Mouse (Mus musculus) thymus, adult 2 months (tissue): ENCODE measurements at regions not wholly inside any gene's neighbourhood (a gene's known extent, or its start where the extent isn't known, plus 50 kb on each side); places are given as distances from the start of the nearest gene placed in this dataset.

Experiments used
- DNase-seq: peaks from one replicate; pipeline ENCODE4 v3.0.0; 2021
- H3K27ac ChIP-seq: fragments of 200-500 bp; 2 replicates; pipeline ENCODE4 v1.5.1; 2012; ENCODE audit warnings: low read length, control low read depth; ENCODE audit not compliant: control insufficient read depth, insufficient read depth
- H3K27me3 ChIP-seq: fragments of 200-500 bp; 2 replicates; pipeline ENCODE4 v1.6.1; 2012; ENCODE audit warnings: mild to moderate bottlenecking, low read length, moderate library complexity, mixed read lengths; ENCODE audit not compliant: control insufficient read depth, insufficient read depth
- H3K36me3 ChIP-seq: fragments of 200-500 bp; 2 replicates; pipeline ENCODE4 v1.6.1; 2012; ENCODE audit warnings: mild to moderate bottlenecking, low read length, moderate library complexity; ENCODE audit not compliant: control insufficient read depth, insufficient read depth
- H3K4me1 ChIP-seq: fragments of 200-500 bp; replicated peaks from 2 replicates; pipeline ENCODE4 v1.6.1; 2012; ENCODE audit warnings: low read length; ENCODE audit not compliant: control insufficient read depth, insufficient read depth
- H3K4me3 ChIP-seq: fragments of 200-500 bp; 2 replicates; pipeline ENCODE4 v1.5.1; 2012; ENCODE audit warnings: mild to moderate bottlenecking, low read length, control low read depth, moderate library complexity; ENCODE audit not compliant: control insufficient read depth, insufficient read depth
- CTCF ChIP-seq: fragments of 200-500 bp; IDR thresholded peaks from 2 replicates; pipeline ENCODE4 v1.5.1; 2012; ENCODE audit warnings: mild to moderate bottlenecking, control low read depth, low read length, moderate library complexity, borderline replicate concordance; ENCODE audit not compliant: control insufficient read depth, poor library complexity, insufficient read depth; ENCODE audit errors: extremely low read depth
- POLR2A ChIP-seq: fragments of 200-500 bp; IDR thresholded peaks from 2 replicates; pipeline ENCODE4 v1.6.1; 2012; ENCODE audit warnings: mild to moderate bottlenecking, low read length, control low read depth, moderate library complexity; ENCODE audit not compliant: control insufficient read depth, poor library complexity, insufficient read depth; ENCODE audit errors: extremely low read depth
- WGBS: fragments of 180-500 bp; shearing (Covaris S2); methylation state at CpG from one replicate; pipeline ENCODE4 v1.1.7; 2018; 5-methylcytosine and 5-hydroxymethylcytosine counted together

DNA sequence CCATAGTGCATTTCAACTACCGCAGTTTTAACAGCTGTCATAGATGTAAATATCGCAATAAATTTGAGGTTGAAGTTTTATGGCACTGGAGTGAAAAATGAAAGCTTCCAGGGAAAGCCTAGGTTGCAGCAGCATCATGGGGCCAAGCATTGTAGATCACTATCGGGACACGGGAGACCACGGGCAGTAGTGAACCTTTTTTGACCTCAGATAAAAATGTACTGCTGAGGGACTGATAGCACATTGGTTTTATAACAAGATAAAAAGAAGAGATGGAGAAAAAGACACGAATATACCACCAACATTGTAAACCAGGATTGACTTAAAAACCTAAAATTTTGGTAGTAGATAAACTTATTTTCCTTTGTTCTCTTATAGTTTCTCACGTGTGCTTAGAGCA is 143.1 kb upstream of the Eya4 start:
- WGBS: 84% methylated on average over 7 of the region's 7 CpGs
- no peak for DNase-seq
- no peaks in the 10 kb centered on the region for H3K27me3 ChIP-seq
- no peaks in the 10 kb centered on the region for H3K4me1 ChIP-seq
- no peaks in the 10 kb centered on the region for H3K36me3 ChIP-seq
- H3K27ac ChIP-seq: no peak overlapping the region
- no peak for TF ChIP-seq CTCF
- TF ChIP-seq POLR2A: no peak
- no peak overlapping the region for H3K4me3 ChIP-seq

GRCm38 (mm10) chr10:23492971-23493370 is 142.4 kb upstream of the Eya4 start:
- TF ChIP-seq CTCF (no peak), POLR2A (no peak)
- DNase-seq: no peak
- Histone ChIP-seq H3K27ac (no peak overlapping the region), H3K27me3 (no peaks in the 10 kb centered on the region), H3K4me3 (no peak overlapping the region), H3K36me3 (no peaks in the 10 kb centered on the region), H3K4me1 (no peaks in the 10 kb centered on the region)
- WGBS: 56% methylated on average over 5 of the region's 5 CpGs

DNA sequence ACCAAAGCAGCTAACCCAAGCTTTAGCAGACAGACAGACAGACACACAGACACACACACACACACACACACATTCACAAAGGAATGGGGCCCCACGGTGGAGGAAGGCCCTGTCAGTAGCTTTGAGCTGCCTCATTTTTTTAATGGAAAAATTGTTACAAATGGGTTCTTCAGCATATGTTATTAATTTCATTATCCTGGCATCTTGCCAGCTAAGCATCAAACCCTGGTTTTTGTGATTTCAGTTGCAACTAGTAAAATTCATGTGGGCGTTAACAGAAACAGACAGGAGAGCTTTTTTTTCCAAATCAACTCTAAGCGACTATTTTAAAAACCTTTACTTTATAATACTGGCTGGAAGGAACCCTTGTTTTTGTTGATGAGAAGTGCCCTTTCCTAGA is 138.4 kb upstream of the Eya4 start:
- no peaks in the 10 kb centered on the region for H3K27me3 ChIP-seq
- no peak overlapping the region for H3K4me3 ChIP-seq
- no peaks in the 10 kb centered on the region for H3K36me3 ChIP-seq
- no peak overlapping the region for H3K27ac ChIP-seq
- no peak for TF ChIP-seq CTCF
- TF ChIP-seq POLR2A: no peak
- H3K4me1 ChIP-seq: no peaks in the 10 kb centered on the region
- 80% methylated on average over 3 of the region's 3 CpGs for WGBS
- DNase-seq: no peak

- no peak for DNase-seq
- Histone ChIP-seq H3K36me3 (no peaks in the 10 kb centered on the region), H3K4me1 (no peaks in the 10 kb centered on the region), H3K27ac (no peak overlapping the region), H3K4me3 (no peak overlapping the region), H3K27me3 (no peaks in the 10 kb centered on the region)
- TF ChIP-seq CTCF (no peak), POLR2A (no peak)
Observed at GRCm38 (mm10) chr10:23480474-23480873, 129.9 kb upstream of the Eya4 start.

GRCm38 (mm10) chr10:23478902-23479301 is 128.3 kb upstream of the Eya4 start:
- no peaks in the 10 kb centered on the region for H3K36me3 ChIP-seq
- TF ChIP-seq POLR2A (no peak), CTCF (no peak)
- no peak overlapping the region for H3K27ac ChIP-seq
- no peaks in the 10 kb centered on the region for H3K4me1 ChIP-seq
- no peaks in the 10 kb centered on the region for H3K27me3 ChIP-seq
- WGBS: 91% methylated on average over 2 of the region's 2 CpGs
- no peak for DNase-seq
- no peak overlapping the region for H3K4me3 ChIP-seq

- DNase-seq: no peak
- no peaks in the 10 kb centered on the region for H3K4me1 ChIP-seq
- H3K27ac ChIP-seq: no peak overlapping the region
- H3K27me3 ChIP-seq: no peaks in the 10 kb centered on the region
- WGBS: 86% methylated on average over 4 of the region's 4 CpGs
- H3K4me3 ChIP-seq: no peak overlapping the region
- TF ChIP-seq POLR2A (no peak), CTCF (no peak)
- H3K36me3 ChIP-seq: no peaks in the 10 kb centered on the region
Observed at GRCm38 (mm10) chr10:23477104-23477503, 126.5 kb upstream of the Eya4 start.

DNA sequence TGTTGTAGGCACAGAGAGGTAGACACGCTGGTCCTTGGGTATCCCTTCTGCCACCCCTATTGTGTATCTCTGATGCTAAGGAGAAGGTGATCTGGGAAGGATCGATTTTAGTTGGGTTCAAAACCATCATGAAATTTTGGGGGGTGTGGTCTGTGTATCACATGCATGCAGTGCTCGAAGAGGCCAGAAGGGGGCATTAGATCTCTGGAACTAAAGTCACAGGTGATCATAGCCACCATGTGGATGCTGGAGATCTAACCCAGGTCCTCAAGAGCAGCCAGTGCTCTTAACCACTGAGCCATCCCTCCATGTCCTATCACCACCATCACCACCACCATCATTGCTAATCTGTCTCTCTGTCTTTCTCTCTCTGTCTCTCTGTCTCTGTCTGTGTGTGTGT is 100.4 kb upstream of the Eya4 start:
- peak; percentile 1 for DNase-seq
- no peaks in the 10 kb centered on the region for H3K36me3 ChIP-seq
- TF ChIP-seq POLR2A (no peak), CTCF (no peak)
- no peak overlapping the region for H3K4me3 ChIP-seq
- H3K27me3 ChIP-seq: no peaks in the 10 kb centered on the region
- no peaks in the 10 kb centered on the region for H3K4me1 ChIP-seq
- H3K27ac ChIP-seq: no peak overlapping the region
- WGBS: 90% methylated on average over 3 of the region's 3 CpGs
